Mouse (Mus musculus) layer of hippocampus, postnatal 25 days (tissue): ENCODE measurements at regions not wholly inside any gene's neighbourhood (a gene's known extent, or its start where the extent isn't known, plus 50 kb on each side); places are given as distances from the start of the nearest gene placed in this dataset.
"Not testable (repeated sequence)": the region's sequence is repeated elsewhere in the genome, so short reads cannot be mapped to it uniquely, and the experiment has no call there.

ENCODE experiments used
- DNase-seq, 2 experiments: peaks; one replicate each; pipeline ENCODE4 v3.0.0; 2022; ENCODE audit warnings: mixed read lengths in 2 of 2, low spot score in 1 of 2; ENCODE audit errors: extremely low spot score in 1 of 2

DNA sequence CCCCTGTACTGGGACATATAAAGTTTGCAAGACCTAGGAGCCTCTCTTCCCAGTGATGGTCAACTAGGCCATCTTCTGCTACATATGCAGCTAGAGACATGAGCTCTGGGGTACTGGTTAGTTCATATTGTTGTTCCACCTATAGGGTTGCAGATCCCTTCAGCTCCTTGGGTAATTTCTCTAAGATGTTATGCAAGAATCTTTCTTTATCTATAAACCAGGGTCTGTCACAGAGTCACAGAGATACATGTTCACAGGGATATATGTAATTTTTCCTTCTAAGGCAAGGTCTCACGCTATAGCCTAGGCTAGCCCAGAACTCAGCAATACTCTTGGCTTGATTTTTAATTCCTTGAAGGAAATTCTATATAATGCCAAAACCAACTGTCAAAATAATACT lies 56.9 kb downstream of the Zfp36l1 start:
- not testable (repeated sequence) for DNase-seq

GRCm38 (mm10) chr12:80055394-80055793 lies 57.4 kb downstream of the Zfp36l1 start:
- DNase-seq = no peak

- DNase-seq = no peak
Measured at GRCm38 (mm10) chr12:80054655-80055037, 58.2 kb downstream of the Zfp36l1 start.

DNA sequence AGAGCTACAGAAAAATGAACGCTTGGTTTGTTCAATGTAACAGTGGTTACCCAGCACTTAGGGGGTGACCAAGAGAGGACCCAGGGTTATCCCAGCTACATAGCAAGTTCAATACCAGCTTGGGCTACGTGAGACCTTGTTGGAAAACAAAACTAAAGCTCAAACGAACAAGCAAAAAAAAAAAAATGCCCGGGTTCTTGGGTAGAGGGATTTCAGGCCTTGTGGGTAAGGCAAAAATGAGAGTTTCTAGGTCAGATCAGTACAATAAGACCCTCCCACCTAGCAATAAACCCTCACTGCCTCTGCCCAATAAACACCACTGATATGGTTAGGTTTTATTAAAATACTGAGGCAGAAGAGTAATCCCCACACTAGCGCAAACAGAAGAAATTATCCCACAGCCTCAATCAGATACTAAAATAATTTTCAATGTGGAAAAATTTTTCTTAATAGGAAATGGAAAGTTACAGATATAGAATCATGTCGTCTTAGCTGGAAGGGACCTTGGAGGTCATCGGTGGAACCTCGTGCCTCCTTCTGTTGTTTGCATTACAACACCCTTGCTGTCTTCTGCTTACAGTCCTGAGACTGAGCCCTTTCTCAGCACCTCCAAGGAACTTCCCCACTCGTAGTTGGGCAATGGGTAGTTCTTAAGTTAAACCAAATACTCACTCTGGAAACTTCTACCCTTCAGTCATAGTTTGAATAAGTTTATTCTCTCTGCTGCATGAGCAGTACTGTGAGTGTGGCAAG lies 58.7 kb downstream of the Zfp36l1 start:
- no peak for DNase-seq

DNA sequence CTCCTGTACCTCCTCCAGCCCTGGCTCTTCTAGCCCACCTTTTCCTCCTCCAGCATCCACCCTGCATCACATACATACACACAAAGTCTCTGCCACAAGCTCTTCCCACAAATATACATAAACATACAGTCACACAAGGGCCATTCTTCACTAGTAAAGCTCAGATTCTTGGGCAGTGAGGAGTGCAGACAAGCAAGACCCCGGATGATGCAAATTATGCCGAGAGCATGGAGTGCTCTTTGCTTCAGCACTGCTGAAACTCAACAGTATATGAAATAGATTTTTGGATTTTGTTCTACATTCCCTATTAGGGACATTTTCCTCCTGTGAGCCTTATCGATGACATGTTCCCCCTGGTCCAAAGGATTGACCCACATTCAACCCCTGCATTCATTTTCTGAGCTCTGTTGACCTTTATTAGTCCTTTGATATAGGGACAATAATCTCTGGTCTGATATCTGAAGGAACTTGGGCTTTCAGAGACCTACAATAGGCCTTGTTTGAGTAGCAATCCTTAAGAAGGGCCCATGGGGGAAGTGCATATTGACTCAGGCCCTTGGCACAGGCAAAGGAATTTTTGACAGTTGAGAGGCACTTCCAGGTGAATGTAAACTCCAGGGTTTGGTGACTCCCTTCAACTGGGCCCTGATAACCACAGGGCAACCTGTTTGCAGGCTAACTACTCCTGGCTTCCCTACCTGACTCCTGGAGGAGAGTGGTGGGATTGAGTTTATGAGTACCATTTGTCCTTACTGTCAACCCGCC lies 64.4 kb downstream of the Zfp36l1 start:
- DNase-seq = no peak

DNA sequence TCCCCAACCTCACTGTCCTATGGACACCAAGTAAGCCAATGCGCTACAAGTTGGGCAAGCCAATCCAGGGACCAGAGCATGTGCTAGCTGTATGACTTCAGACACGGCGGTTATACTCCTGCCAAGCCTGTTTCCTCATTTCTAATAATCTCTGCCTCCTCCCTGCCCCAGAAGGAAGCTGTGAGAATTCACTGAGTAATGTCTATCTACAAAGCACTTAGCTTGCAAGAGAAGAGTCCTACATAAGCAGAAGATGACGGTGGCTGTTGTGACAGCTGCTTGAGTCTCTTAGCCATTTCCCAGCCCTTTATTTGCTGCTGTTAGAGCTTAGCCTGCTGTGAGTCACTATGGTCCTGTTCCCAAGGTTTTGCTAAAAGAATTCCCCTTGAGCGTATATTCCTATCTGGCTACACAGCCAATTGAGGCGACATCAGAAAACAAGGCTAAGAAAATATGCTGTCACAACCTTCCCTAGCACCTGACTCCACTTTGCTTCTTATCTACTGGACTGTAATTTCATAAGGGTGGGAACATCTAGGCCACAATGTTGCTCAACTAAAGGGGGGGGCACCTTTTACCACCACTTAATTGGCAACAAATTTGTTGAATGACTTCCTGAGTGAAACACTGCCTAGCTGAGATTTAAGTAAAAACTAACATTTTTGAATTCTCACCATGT lies 66.0 kb downstream of the Zfp36l1 start:
- no peak for DNase-seq

DNA sequence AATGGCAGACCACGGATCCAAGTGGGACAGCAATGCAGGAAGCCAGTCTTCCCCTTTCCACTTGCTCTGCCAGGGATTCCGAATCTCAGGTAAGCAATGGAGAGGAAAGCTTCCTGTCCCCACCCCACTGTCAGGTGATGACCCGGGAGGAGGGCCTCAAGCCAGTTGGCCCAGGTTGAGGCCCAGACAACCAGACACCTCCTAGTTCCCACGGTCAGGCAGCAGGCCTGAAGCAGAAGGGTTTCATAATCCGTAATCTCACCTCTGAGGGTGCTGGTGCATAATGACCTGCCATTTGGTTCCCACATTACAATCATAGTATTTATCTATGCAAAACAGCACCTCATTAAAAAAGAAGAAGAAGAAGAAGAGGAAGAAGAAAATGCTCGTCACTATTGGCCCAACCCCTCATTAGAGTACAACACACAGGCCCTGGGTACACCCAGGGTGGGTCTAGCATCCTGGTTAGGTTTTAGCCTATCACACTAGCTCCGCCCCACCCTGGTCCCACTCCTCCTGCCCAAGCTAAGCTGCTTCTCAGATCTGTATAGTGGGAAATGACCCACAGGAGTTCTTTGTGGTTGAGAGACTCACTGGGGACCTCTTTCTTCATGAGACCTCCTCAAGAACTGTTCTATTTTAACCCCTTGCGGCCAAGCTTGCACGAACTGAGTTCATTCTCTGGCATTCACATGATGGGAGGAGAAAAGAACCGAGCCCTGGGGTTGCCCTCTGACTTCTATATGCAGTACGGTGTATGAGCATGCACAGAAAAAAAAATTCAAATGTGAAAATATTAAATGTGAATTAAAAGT lies 71.1 kb downstream of the Zfp36l1 start:
- DNase-seq = no peak

GRCm38 (mm10) chr12:80041012-80041411 lies 71.8 kb downstream of the Zfp36l1 start:
- no peak for DNase-seq

GRCm38 (mm10) chr12:80040233-80040632 lies 72.6 kb downstream of the Zfp36l1 start:
- no peak for DNase-seq

- DNase-seq = no peak
Measured at GRCm38 (mm10) chr12:80039150-80039549, 73.7 kb downstream of the Zfp36l1 start.

DNA sequence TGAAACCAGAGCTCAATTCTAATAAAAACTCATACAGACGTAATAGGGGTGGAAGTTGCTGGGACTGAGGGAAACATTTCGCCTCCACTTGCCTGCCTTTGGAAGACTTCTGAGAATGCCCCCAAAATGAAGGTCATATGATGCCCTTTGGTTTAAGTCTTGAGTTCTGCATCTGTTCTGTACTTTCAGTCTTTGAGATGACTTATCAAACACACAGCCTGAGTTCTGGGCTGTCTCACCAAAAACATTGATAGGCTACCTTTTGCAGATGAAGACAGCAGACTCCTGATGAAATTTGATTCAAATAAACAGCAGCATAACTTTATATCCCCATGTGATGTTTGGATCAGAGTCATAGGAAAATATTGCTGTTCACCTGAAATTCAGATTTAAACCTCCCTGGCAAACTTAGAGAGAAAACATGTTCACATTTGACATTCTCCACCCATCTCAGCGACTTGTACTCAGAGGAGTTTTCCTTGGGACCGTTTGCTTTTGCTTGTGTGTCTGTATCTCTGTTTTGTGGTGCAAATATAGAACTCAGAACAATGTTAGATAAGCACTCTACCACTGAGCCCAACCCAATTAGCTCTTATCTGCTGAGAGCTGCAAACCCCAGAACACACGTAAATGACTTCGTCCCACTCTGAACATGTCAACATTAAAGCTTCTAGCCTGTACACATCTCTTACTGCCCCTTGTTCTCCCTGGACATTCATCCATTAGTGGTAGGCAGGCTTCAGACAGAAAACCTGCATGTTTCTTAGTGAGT lies 77.1 kb downstream of the Zfp36l1 start:
- DNase-seq = no peak

DNA sequence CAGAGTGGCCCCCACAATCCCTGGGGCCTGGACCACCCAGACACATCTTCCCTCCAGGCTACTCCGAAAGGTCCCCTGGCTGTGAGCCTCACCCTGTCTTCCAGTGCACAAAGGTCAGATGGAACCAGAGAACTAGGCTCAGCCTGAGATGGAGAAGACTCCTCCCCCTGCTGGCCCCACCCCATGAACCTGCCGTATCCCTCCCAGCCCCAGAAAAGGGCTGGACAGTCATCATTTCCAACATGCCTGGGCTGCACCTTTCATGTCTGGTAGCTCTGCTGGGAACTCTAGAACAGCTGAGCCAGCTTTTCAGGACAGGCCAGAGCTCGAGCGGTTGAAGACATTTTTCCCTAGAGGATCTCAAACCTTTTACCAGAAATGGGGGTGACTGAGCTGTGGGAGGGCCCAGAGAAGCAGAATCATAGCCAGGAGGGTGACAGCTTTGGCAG lies 77.8 kb downstream of the Zfp36l1 start:
- DNase-seq = no peak

DNA sequence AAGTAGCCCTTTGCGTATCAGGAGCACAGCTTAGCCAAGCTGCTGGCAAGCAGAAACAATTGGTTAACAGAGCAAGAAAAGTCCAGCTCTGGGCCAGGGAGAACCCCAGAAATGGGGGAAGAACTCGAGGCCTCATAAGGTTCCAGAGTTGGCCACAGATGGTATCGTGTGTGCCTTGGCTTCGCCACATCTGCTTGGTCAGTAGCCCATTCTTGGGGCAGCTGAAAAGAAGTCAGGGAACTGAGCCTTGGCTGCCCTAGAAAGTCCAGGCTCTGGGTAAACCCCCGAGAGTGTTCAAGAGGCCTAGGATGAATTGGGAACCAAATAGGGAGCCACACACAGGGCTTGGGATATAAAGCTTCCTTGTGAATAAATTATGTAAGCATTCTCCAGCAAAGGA lies 78.7 kb downstream of the Zfp36l1 start:
- no peak for DNase-seq

DNA sequence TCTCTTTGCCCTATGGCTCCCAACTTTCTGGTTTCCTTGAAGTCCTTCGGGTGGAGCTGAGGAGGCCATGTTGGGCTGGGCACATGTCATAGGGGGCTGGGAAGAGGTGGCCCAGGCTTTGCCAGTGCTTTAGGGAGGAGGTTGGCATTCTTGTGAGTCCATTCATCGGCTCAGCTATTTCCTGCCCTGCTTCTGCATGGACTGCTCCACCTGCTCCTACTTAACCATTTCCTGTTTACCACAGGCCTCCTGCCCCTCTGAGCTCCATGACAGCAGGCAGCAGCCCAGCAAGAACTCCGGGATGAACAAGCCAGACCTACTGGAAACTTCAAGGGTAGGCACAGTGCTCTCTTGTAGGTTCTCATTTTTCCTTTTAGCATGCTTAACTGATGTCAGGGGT lies 80.3 kb downstream of the Zfp36l1 start:
- no peak for DNase-seq

DNA sequence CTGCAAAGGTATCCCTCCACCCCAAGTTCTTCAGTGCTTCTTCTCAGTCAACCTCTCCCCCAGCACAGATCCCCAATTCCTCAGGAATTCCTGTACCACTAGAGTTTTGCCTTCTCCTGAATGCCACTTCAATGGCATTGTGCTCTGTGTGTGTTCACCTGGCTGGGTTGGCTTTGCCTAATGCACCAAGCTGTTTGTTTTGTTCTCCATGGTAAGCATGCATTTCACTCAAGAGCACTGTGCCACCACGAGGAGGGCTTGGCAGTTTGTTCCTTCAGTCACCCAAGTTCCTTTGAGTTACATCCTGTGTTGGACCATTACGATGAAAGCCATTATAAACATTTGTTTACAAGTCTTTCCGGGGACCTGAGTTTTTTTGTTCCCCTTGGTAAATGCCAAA lies 84.5 kb downstream of the Zfp36l1 start:
- no peak for DNase-seq

GRCm38 (mm10) chr12:80023107-80024078 lies 89.4 kb downstream of the Zfp36l1 start:
- DNase-seq = no peak

GRCm38 (mm10) chr12:80022181-80023106 lies 90.4 kb downstream of the Zfp36l1 start:
- DNase-seq = no peak
